Mouse (Mus musculus): ENCODE measurements around the gene Bicc1.

GRCm38 (mm10) chr10:71120121-71120768, 39.3 kb downstream of the Bicc1 start:
- TF ChIP-seq POLR2A (IDR thresholded peaks at IDR 0.05; ENCODE audit: low read depth, low read length) (no peak), CTCF (IDR thresholded peaks at IDR 0.05; ENCODE audit: extremely low read depth, insufficient read length, insufficient replicate concordance, low read depth, low read length) (no peak)
